Mouse (Mus musculus): ENCODE measurements around the gene Eef1a1. TPM values are rescaled to one million over a fixed set of nuclear protein-coding genes. Genes with fewer than 3 reads are reported as not detected.
"Not testable (repeated sequence)": the region's sequence is repeated elsewhere in the genome, so short reads cannot be mapped to it uniquely, and the experiment has no call there.

Gene Eef1a1
- total RNA-seq, 2 experiments from 2014 or later, result 1,083 to 1,160 TPM

- intact Hi-C loops (cut with DNase I); DNase-seq: not testable (repeated sequence)
Measured at GRCm38 (mm10) chr9:78478009-78478605, 10.8 kb downstream of the Eef1a1 start.

DNA sequence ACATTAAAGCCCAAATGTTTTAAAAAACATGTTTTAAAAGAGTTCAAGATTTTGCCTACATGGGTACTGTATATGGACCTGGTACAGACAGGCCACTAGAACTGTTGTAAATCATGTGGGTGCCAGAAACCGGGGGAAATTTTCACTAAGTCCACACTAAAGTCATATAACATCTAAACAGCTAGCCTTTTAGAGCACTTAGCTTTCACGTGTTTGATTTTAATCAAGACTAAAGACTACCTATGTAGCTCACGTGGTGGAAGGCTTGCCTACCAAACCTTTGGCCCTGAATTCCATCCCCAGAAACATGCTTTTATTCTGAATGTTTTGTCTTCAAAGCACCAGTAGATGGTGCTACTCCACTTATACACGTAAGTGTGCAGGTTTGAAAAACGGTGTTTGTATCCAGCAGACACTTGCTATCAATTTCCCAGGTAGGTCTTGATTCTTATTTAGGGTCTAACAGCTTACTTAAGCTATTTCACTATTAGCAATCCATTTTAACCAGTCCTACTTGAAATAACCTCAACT, 11.9 kb downstream of the Eef1a1 start:
- intact Hi-C loops (cut with DNase I), result loop anchor here (2.0 kb wide), 3 partner anchors 28 to 76 kb away; partner anchors contain the start of genes Gm17324 and Mto1
- DNase-seq, result no peak

DNA sequence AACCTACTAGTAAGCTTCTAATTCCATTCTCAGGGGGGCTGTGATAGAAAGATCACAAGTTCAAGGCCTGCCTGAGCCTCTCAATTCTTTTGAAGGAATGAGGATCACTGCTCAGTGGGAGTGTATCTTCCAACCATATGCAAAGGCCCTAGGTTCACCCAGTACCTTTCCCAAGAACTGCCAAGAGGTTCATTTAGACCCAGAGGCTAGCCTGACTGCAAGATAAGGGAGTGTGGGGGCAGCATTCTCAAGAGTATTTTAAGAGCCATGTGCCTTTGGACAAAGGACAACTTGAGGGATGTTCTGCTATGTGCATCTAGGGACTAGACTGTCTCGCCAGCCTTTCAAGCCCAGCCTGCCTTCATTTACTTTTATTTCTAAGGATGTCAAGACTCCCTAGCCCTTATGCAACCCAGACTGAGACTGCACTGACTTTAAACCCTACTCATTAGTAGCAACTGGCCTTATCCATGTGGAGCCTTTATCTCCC, 12.4 kb downstream of the Eef1a1 start:
- intact Hi-C loops (cut with DNase I), result loop anchor here (2.0 kb wide), 3 partner anchors 28 to 76 kb away; partner anchors contain the start of genes Gm17324 and Mto1
- no peak for DNase-seq

GRCm38 (mm10) chr9:78475873-78476272, 13.1 kb downstream of the Eef1a1 start:
- intact Hi-C loops (cut with DNase I), result loop anchor here (2.0 kb wide), 3 partner anchors 27 to 77 kb away; partner anchors contain the start of genes Gm17324 and Mto1
- no peak for DNase-seq

GRCm38 (mm10) chr9:78475383-78475780, 13.6 kb downstream of the Eef1a1 start:
- DNase-seq, result no peak
- intact Hi-C loops (cut with DNase I), result no loop called here

- no peak for DNase-seq
- intact Hi-C loops (cut with DNase I), result no loop called here
Measured at GRCm38 (mm10) chr9:78474771-78475382, 14.1 kb downstream of the Eef1a1 start.

DNA sequence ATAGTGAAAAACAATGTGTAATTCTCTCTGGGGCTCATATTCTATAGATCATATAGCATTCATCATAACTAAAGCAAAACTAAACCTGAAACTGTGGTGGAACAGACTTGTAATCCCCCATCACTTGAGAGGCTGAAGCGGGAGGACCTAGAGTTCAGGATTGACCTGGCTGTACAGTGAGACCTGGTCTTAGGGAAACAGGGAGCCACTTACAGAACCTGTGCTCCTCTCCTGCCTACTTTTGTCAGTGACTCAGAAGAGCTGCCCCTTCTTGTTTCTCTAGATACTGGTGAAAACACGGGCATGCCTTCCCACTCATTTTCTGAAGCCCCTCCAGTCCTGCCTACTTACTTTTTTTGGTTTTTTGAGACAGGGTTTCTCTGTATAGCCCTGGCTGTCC, 14.7 kb downstream of the Eef1a1 start:
- intact Hi-C loops (cut with DNase I), result no loop called here
- DNase-seq, result no peak

- DNase-seq, result no peak
- intact Hi-C loops (cut with DNase I), result no loop called here
Measured at GRCm38 (mm10) chr9:78473588-78473987, 15.4 kb downstream of the Eef1a1 start.

- intact Hi-C loops (cut with DNase I), result no loop called here
- DNase-seq, result no peak
Measured at GRCm38 (mm10) chr9:78465725-78466124, 23.2 kb downstream of the Eef1a1 start.

DNA sequence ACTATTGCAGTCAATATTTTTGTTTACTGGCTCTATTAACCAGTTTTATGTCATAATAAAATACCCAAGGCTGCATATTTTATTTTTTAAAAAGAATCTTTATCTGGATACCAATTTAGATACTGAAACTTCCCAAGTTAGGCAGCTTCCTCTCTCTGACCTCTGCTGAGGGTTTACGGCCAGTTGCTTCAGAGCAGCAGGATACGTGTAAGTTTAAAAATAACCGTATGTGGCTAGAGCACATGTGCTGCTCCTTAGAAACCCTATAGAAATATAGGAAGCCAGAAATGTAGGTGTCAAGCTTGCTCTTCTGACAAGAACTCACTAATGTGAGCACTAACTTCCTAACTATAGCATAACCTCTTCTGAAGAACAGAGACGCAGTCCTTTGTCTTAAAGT, 25.6 kb downstream of the Eef1a1 start:
- intact Hi-C loops (cut with DNase I), result no loop called here

GRCm38 (mm10) chr9:78457026-78457425, 31.9 kb downstream of the Eef1a1 start:
- DNase-seq, result no peak
- intact Hi-C loops (cut with DNase I), result no loop called here

More for the DNA sequence above, 25.6 kb downstream of the Eef1a1 start:
- no peak for DNase-seq

DNA sequence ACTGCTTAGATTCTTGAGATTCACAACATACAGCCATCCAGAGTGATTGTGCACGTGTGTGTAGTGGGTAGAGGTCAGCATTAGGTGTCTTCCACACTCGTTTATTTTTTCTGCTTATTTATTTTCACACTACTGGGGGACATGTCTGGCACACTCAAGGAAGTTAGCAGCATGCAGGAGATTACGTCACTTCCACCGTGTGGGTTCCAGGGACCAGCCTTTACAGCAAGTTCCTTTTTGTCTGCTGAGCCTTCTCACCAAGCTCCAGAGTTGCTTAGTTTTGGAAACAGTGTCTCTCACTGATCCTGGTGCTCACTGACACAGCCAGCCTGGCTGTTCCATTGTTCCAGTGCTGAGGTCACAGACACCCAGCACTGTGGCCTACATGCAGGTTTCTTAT, 37.6 kb downstream of the Eef1a1 start:
- no peak for DNase-seq
- intact Hi-C loops (cut with DNase I), result no loop called here

DNA sequence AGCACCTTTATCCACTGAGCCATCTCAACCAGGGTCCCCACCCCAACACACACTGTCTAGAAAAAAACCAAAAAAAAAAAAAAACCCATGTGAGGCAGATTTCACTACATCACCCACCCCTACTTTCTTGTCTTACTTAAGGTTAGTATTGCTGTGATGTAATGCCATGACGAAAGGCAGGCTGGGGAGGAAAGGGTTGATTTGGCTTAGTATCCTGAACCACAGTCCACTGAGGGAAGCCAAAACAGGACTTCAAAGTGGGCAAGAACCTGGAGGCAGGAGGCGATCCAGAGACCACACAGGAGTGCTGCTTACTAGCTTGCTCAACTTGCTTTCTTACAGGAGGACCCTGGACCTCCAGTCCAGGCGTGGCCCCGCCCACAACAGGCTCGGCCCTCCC, 38.5 kb downstream of the Eef1a1 start:
- no peak for DNase-seq
- intact Hi-C loops (cut with DNase I), result no loop called here

- intact Hi-C loops (cut with DNase I), result loop anchor here (2.0 to 10.0 kb wide), 2 partner anchors 29 to 333 kb away; no protein-coding TSS in a partner anchor
- DNase-seq, result peak; percentile 90 to 93
Measured at GRCm38 (mm10) chr9:78447973-78448873, 40.7 kb downstream of the Eef1a1 start, which contains the start of the genes Mto1 and Gm17324. TSS of gene Mto1 (plus strand) at chr9:78448208. TSS of gene Gm17324 (minus strand) at chr9:78448786.

GRCm38 (mm10) chr9:78447606-78447972, 41.4 kb downstream of the Eef1a1 start:
- intact Hi-C loops (cut with DNase I), result loop anchor here (10.0 kb wide), 1 partner anchor 333 kb away; no protein-coding TSS in a partner anchor

GRCm38 (mm10) chr9:78442579-78443392, 46.2 kb downstream of the Eef1a1 start, which contains the start of gene Cgas:
TSS of gene Cgas (minus strand) at chr9:78443237.
- intact Hi-C loops (cut with DNase I), result loop anchor here (10.0 kb wide), 1 partner anchor 328 kb away; no protein-coding TSS in a partner anchor
- DNase-seq, result peak; percentile 72 to 75

More at GRCm38 (mm10) chr9:78447606-78447972, 41.4 kb downstream of the Eef1a1 start:
- DNase-seq, result no peak

GRCm38 (mm10) chr9:78442237-78442578, 46.7 kb downstream of the Eef1a1 start:
- intact Hi-C loops (cut with DNase I), result loop anchor here (10.0 kb wide), 1 partner anchor 327 kb away; no protein-coding TSS in a partner anchor
- DNase-seq, result no peak

DNA sequence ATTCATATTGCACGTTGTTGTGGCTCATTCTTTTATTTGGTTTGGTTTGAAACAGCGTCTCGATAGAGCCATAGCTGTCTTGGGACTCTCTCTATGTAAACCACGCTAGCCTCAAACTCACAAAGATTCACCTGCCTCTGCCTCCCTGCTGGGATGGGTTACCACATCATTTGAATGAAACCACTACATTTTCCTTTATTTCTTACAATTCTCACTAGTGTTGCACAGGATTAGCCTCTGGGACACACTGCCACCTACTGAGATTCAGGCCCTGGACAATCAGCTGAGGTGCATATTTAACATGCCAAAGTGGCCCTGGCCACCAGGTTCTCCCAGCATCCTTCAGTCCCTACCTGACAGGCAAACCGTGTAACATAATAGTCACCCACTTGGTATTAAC, 49.5 kb downstream of the Eef1a1 start:
- no peak for DNase-seq
- intact Hi-C loops (cut with DNase I), result no loop called here

DNA sequence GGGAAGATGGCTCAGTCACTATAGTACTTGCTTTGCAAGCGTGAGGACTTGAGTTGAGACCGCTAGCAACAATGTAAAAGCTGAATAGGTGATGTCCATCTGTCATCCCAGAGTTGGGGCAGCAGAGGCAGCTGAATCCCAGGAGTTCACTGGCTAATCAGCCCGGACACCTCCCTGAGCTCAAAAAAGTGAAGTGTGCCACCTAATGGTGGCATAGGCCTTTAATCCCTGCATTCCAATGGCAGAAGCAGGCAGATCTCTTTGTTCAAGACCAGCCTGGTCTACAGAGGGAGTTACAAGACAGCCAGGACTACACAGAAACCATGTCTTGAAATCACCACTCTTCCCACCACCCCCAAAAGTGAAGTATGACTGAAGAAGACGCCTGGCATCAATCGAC, 56.5 kb downstream of the Eef1a1 start:
- intact Hi-C loops (cut with DNase I), result no loop called here
- DNase-seq, result no peak

DNA sequence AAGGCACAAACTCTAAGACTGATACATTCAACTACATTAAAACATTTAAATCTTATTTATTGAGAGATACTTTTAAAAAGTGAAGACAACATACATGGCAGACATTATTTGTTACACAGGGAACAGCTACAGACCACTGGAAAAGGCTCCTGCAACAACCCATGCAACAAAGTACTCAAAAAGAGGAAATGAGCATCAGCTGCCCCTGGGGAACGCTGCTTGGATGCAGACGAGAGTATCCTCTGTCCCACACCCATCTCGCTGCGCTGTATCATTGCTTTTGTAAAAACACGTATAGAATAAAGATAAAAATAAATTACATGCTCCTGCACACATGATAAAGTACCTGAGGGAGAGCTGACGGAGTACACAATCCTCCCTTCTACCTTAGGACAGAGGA, 58.5 kb downstream of the Eef1a1 start:
- DNase-seq, result no peak
- intact Hi-C loops (cut with DNase I), result no loop called here

All from heart, postnatal 36 days (tissue).